Mouse (Mus musculus) bone marrow macrophage, adult 2 months (primary cell): ENCODE results near the gene Gla. TPM values are rescaled to one million over a fixed set of nuclear protein-coding genes. Genes with fewer than 3 reads are reported as not detected.
"Not testable (repeated sequence)": the region's sequence is repeated elsewhere in the genome, so short reads cannot be mapped to it uniquely, and the experiment has no call there.

ENCODE experiments used
- H3K27ac ChIP-seq: 2 replicates; pipeline ENCODE4 v1.5.1; 2012; ENCODE audit warnings: low read depth, low read length; ENCODE audit not compliant: insufficient read depth
- H3K4me1 ChIP-seq: 2 replicates; pipeline ENCODE4 v1.6.1; 2012; ENCODE audit warnings: low read length; ENCODE audit not compliant: control insufficient read depth, insufficient read depth
- H3K4me3 ChIP-seq: 2 replicates; pipeline ENCODE4 v1.5.1; 2012; ENCODE audit warnings: mild to moderate bottlenecking, low read length, moderate library complexity; ENCODE audit not compliant: insufficient read depth
- CTCF ChIP-seq: IDR thresholded peaks from 2 replicates; pipeline ENCODE4 v1.5.1; 2012; ENCODE audit warnings: low read depth, mild to moderate bottlenecking, low read length, moderate library complexity
- POLR2A ChIP-seq: IDR thresholded peaks from 2 replicates; pipeline ENCODE4 v1.6.1; 2012; ENCODE audit warnings: mild to moderate bottlenecking, low read depth, low read length, borderline replicate concordance
- polyA plus RNA-seq: library from polyadenylated mRNA; stranded (reverse); fragments of >200 nt; gene quantifications from 2 replicates; pipeline ENCODE4 v1.2.4, GENCODE M21; 2012; ENCODE audit not compliant: missing spikeins, insufficient read depth, insufficient read length

Gene Gla
- polyA plus RNA-seq, 1 experiment: 57.5 TPM

- peaks cover 9% of the 10 kb centered on the region for H3K4me1 ChIP-seq
- no peak overlapping the region for H3K27ac ChIP-seq
- TF ChIP-seq CTCF (no peak), POLR2A (no peak)
- no peak overlapping the region for H3K4me3 ChIP-seq
Observed at GRCm38 (mm10) chrX:134566536-134567222, 34.2 kb downstream of the Gla start.

- no peak overlapping the region for H3K27ac ChIP-seq
- TF ChIP-seq CTCF (no peak), POLR2A (no peak)
- no peak overlapping the region for H3K4me3 ChIP-seq
- peaks cover 9% of the 10 kb centered on the region for H3K4me1 ChIP-seq
Observed at GRCm38 (mm10) chrX:134564326-134564725, 36.6 kb downstream of the Gla start.

GRCm38 (mm10) chrX:134554425-134554824 lies 46.5 kb downstream of the Gla start:
- TF ChIP-seq POLR2A (no peak), CTCF (no peak)
- H3K27ac ChIP-seq: peak overlapping the region; percentile 30; the same call in 1 of the 2 replicates
- peaks cover 7% of the 10 kb centered on the region for H3K4me1 ChIP-seq
- no peak overlapping the region for H3K4me3 ChIP-seq

GRCm38 (mm10) chrX:134553326-134553725 lies 47.6 kb downstream of the Gla start:
- Histone ChIP-seq H3K27ac (no peak overlapping the region), H3K4me1 (peaks cover 7% of the 10 kb centered on the region), H3K4me3 (no peak overlapping the region)
- TF ChIP-seq CTCF: no peak
- TF ChIP-seq POLR2A: no peak

GRCm38 (mm10) chrX:134550903-134551302 lies 50.0 kb downstream of the Gla start:
- Histone ChIP-seq H3K27ac (no peak overlapping the region), H3K4me1 (peaks cover 7% of the 10 kb centered on the region), H3K4me3 (no peak overlapping the region)
- TF ChIP-seq CTCF (no peak), POLR2A (no peak)

GRCm38 (mm10) chrX:134547330-134547729 lies 53.6 kb downstream of the Gla start:
- TF ChIP-seq CTCF (no peak), POLR2A (no peak)
- Histone ChIP-seq H3K4me1 (no peaks in the 10 kb centered on the region), H3K27ac (no peak overlapping the region), H3K4me3 (no peak overlapping the region)

- Histone ChIP-seq H3K4me3 (peak overlapping the region; percentile 74), H3K27ac (peak overlapping the region; percentile 68), H3K4me1 (0 out of 2 replicates have a peak, but pooled peaks cover 2% of the 10 kb centered on the region)
- TF ChIP-seq CTCF (no peak), POLR2A (no peak)
Observed at GRCm38 (mm10) chrX:134541955-134542308, 59.0 kb downstream of the Gla start.

- H3K4me3 ChIP-seq: peak within 1 kb of the TSS; percentile 74
- peak within 1 kb of the TSS; percentile 96 for H3K27ac ChIP-seq
- H3K4me1 ChIP-seq: 0 out of 2 replicates have a peak, but pooled peaks cover 2% of the 10 kb centered on the region
- TF ChIP-seq CTCF (no peak), POLR2A (no peak)
Observed at GRCm38 (mm10) chrX:134541145-134541954, 59.6 kb downstream of the Gla start, which contains the start of gene Timm8a1. Gene Timm8a1, minus strand, starts transcription at chrX:134541865.

- H3K4me1 ChIP-seq: 0 out of 2 replicates have a peak, but pooled peaks cover 2% of the 10 kb centered on the region
- no peak for TF ChIP-seq CTCF
- no peak for TF ChIP-seq POLR2A
- H3K27ac ChIP-seq: peak overlapping the region; percentile 66
- H3K4me3 ChIP-seq: peak overlapping the region; percentile 74
Observed at GRCm38 (mm10) chrX:134540414-134541135, 60.4 kb downstream of the Gla start.

GRCm38 (mm10) chrX:134539795-134540194 lies 61.1 kb downstream of the Gla start:
- not testable (repeated sequence) for H3K27ac ChIP-seq, H3K4me1 ChIP-seq
- H3K4me3 ChIP-seq: peak overlapping the region; percentile 74

Other genes starting within 250 kb of the Gla start
- 0.15 and 0.23 TPM in 2 replicates for gene Drp2, start 196.6 kb downstream of the Gla start, polyA plus RNA-seq
- gene Taf7l, start 124.6 kb downstream of the Gla start, polyA plus RNA-seq: not detected in 2 replicates
- gene Timm8a1, start 59.3 kb downstream of the Gla start, polyA plus RNA-seq: 6.9 and 7.4 TPM in 2 replicates
- 73.8 and 74.3 TPM in 2 replicates for gene Btk, start 17.6 kb downstream of the Gla start, polyA plus RNA-seq
- 520 and 660 TPM in 2 replicates for gene Rpl36a, start 15.5 kb downstream of the Gla start, polyA plus RNA-seq
- gene Hnrnph2, start 54 bp upstream of the Gla start, polyA plus RNA-seq: 105 TPM in 2 replicates
- gene Armcx4, start 85.4 kb upstream of the Gla start, polyA plus RNA-seq: 0.09 TPM in 1 of 2 replicates, not detected in the other
- 0.77 TPM in 1 of 2 replicates, not detected in the other for gene Armcx1, start 116.8 kb upstream of the Gla start, polyA plus RNA-seq
- 1.3 and 1.9 TPM in 2 replicates for gene Armcx6, start 150.3 kb upstream of the Gla start, polyA plus RNA-seq
- 34.4 and 40.6 TPM in 2 replicates for gene Armcx3, start 155.5 kb upstream of the Gla start, polyA plus RNA-seq
- 0.63 and 0.64 TPM in 2 replicates for gene Armcx2, start 208.1 kb upstream of the Gla start, polyA plus RNA-seq